Mouse (Mus musculus) heart, embryonic 10.5 days (tissue): ENCODE results near the gene Zmiz2. TPM values are rescaled to one million over a fixed set of nuclear protein-coding genes. Genes with fewer than 3 reads are reported as not detected.
"Not testable (repeated sequence)": the region's sequence is repeated elsewhere in the genome, so short reads cannot be mapped to it uniquely, and the experiment has no call there.

Source experiments
- DNase-seq: peaks from one replicate; pipeline ENCODE4 v3.0.0-alpha.2; 2017; ENCODE audit warnings: low spot score
- H3K27ac ChIP-seq: fragments of 300-500 bp; sonication (generic); 2 replicates; pipeline ENCODE4 v1.5.1; 2016; ENCODE audit warnings: mild to moderate bottlenecking
- H3K27me3 ChIP-seq: fragments of 300-500 bp; sonication (generic); 2 replicates; pipeline ENCODE4 v1.6.1; 2016; ENCODE audit warnings: mild to moderate bottlenecking; ENCODE audit not compliant: poor library complexity, insufficient read depth, severe bottlenecking
- H3K36me3 ChIP-seq: fragments of 300-500 bp; sonication (generic); 2 replicates; pipeline ENCODE4 v1.6.1; 2016; ENCODE audit warnings: mild to moderate bottlenecking, moderate library complexity
- H3K4me1 ChIP-seq: fragments of 300-500 bp; sonication (generic); 2 replicates; pipeline ENCODE4 v1.6.1; 2016; ENCODE audit warnings: mild to moderate bottlenecking
- H3K4me3 ChIP-seq: fragments of 300-500 bp; sonication (generic); 2 replicates; pipeline ENCODE4 v1.5.1; 2016; ENCODE audit warnings: mild to moderate bottlenecking, moderate library complexity
- H3K9me3 ChIP-seq: fragments of 300-500 bp; sonication (generic); 2 replicates; pipeline ENCODE4 v1.6.1; 2016; ENCODE audit warnings: mild to moderate bottlenecking, moderate library complexity
- WGBS: fragments of 180-500 bp; shearing (Covaris S2); methylation state at CpG from one replicate; pipeline ENCODE4 v1.1.7; 2016; 5-methylcytosine and 5-hydroxymethylcytosine counted together
- polyA plus RNA-seq: library from polyadenylated mRNA; unstranded; fragments of >200 nt; fragmentation: Nextera tagmentation; extraction: Ambion mirVana; gene quantifications from 2 replicates; pipeline ENCODE4 v1.2.1, GENCODE M21; 2016

The Zmiz2 gene
- polyA plus RNA-seq, 1 experiment from 2014 or later = 10.2 TPM

DNA sequence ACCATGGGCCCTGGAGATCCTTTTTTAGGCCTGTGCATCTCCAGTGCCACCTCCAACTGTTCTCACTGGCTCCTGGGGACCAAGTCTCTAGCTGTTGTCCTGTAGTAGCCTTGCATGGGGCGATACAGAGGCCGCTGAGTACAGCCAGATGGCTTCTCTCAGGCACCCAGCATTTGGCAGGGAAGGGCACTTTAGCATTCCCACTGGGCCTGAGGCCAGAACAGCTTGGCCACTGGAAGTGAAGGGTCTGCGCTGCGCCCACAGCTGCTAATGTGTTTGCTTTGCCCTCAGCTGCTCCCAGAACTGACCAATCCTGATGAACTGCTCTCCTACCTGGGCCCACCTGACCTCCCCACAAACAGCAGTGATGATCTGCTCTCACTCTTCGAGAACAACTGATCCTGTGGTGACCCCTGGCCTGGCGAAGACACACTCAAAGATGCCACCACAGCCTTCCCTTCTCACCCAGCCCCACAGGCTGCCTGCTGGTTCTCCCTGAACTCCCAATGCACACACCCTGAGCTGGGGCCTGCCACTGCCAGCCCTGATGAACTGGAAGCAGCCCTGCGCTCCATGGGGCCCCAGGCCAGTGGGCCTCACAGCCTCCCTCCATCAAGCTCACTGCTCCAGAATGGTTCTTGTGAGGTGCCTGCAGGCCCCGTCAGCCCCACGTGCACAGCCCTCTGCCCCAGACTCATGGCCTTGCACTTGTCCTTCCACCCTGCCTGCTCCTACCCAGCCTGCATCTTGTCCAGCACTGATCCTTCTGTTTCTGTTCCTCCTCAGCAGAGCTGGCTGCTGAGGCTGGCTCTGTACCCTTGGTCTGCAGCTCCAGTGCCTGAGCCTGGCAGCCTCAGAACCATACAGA, 16.1 kb downstream of the Zmiz2 start:
- H3K4me1 ChIP-seq = peaks cover 22% of the 10 kb centered on the region

GRCm38 (mm10) chr11:6405591-6406081, 16.8 kb downstream of the Zmiz2 start:
- no peak overlapping the region for H3K4me3 ChIP-seq
- H3K36me3 ChIP-seq = peaks cover 52% of the 10 kb centered on the region
- no peaks in the 10 kb centered on the region for H3K27me3 ChIP-seq
- no peaks in the 10 kb centered on the region for H3K9me3 ChIP-seq
- DNase-seq = no peak
- peak overlapping the region; percentile 8; the same call in 1 of the 2 replicates for H3K27ac ChIP-seq
- H3K4me1 ChIP-seq = peaks cover 26% of the 10 kb centered on the region
- WGBS = 78% methylated on average over 4 of the region's 4 CpGs

More for the DNA sequence above, 16.1 kb downstream of the Zmiz2 start:
- Histone ChIP-seq H3K4me3 (no peak overlapping the region), H3K27me3 (no peaks in the 10 kb centered on the region), H3K27ac (peak overlapping the region; percentile 8; the same call in 1 of the 2 replicates), H3K36me3 (peaks cover 59% of the 10 kb centered on the region), H3K9me3 (no peaks in the 10 kb centered on the region)
- DNase-seq = no peak
- WGBS = 90% methylated on average over 9 of the region's 9 CpGs

GRCm38 (mm10) chr11:6406251-6407161, 17.6 kb downstream of the Zmiz2 start:
- DNase-seq = no peak
- WGBS = 30% methylated on average over 14 of the region's 14 CpGs
- no peaks in the 10 kb centered on the region for H3K9me3 ChIP-seq
- H3K36me3 ChIP-seq = peaks cover 43% of the 10 kb centered on the region
- H3K27me3 ChIP-seq = no peaks in the 10 kb centered on the region
- peaks cover 26% of the 10 kb centered on the region for H3K4me1 ChIP-seq
- H3K27ac ChIP-seq = peak overlapping the region; percentile 8
- H3K4me3 ChIP-seq = peak overlapping the region; percentile 25; the same call in 1 of the 2 replicates

DNA sequence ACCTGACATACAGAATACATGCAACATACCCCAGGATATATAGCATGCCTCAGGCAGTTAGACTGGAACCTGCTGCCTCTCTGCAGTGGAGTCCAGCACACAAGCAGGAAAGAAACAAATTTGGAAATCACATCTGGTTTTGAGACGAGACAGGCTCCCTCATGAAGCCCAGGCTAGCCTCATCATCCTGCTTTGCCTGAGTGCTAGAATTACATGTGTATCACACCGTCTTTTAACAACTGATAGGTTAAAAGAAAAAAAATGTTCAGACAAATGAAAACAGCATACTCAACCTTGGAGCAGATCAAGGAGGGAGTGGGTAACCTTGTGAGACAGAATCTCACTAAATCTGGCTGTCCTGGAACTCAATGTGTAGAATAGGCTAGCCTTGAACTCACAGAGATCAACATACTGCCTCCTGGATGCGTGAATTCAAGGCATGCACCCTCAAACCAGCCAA, 18.3 kb downstream of the Zmiz2 start:
- Histone ChIP-seq H3K9me3 (no peaks in the 10 kb centered on the region), H3K27ac (no peak overlapping the region), H3K36me3 (peaks cover 36% of the 10 kb centered on the region), H3K4me3 (no peak overlapping the region), H3K27me3 (no peaks in the 10 kb centered on the region), H3K4me1 (peaks cover 26% of the 10 kb centered on the region)
- DNase-seq = no peak
- WGBS = 77% methylated on average over 3 of the region's 3 CpGs

DNA sequence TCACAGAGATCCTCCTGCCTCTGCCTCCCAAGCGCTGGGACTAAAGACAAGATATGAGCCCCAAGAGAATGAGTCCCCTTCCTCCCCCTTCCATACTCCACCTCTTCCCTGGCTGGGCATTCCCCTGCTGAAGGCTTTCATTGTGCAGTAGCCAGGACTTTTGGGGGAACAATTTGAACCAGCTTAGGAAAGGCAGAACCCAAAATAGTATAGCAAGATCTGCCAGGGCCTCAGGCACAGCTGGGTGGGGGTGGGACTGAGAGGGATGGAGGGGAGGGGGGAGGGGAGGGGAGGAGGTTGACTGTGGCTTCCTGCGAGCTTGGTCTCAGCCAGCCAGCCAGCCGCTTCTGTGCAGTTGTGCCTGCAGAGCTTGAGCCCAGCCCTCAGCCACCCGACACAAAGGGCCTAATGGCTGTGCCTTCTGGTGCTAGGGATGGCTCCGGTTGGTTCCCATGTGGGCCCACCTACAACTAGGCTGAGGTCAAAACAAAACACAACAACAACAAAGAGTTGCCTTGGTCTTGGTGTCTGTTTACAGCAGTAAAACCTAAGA, 21.3 kb downstream of the Zmiz2 start:
- Histone ChIP-seq H3K4me1 (peaks cover 32% of the 10 kb centered on the region), H3K27ac (0 out of 2 replicates have a peak overlapping the region, but pooled peaks have one; percentile 3), H3K36me3 (peaks cover 7% of the 10 kb centered on the region), H3K27me3 (no peaks in the 10 kb centered on the region), H3K9me3 (no peaks in the 10 kb centered on the region), H3K4me3 (no peak overlapping the region)
- WGBS = 46% methylated on average over 5 of the region's 5 CpGs
- DNase-seq = no peak

- DNase-seq, H3K27ac ChIP-seq, H3K4me3 ChIP-seq, H3K9me3 ChIP-seq, H3K27me3 ChIP-seq, H3K36me3 ChIP-seq: not testable (repeated sequence)
- peaks cover 27% of the 10 kb centered on the region for H3K4me1 ChIP-seq
- 92% methylated on average over 5 of the region's 5 CpGs for WGBS
Measured at GRCm38 (mm10) chr11:6410755-6411154, 21.9 kb downstream of the Zmiz2 start.

DNA sequence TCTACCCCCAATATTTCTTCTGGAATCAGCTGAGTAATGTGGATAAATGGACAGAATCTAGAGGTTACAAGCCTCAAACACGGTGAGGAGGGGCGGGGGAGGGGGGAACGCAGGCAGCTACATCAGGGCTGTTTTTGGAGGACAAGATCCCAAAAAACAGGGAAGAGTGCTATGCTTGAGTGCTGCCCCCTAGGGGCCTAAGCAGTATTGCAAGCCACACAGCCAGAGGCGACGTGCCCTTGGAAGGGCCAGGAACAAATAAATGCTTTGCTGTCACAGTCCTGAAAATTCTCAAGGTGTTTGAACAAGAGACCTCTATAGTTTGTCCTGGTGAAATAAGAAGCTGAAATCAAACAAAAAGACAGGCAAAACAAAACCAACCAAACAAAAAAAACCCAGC, 22.8 kb downstream of the Zmiz2 start:
- Histone ChIP-seq H3K27me3 (no peaks in the 10 kb centered on the region), H3K4me3 (no peak overlapping the region), H3K9me3 (no peaks in the 10 kb centered on the region), H3K27ac (no peak overlapping the region; the same call in 1 of the 2 replicates), H3K36me3 (no peaks in the 10 kb centered on the region), H3K4me1 (peaks cover 18% of the 10 kb centered on the region)
- WGBS = 6% methylated on average over 5 of the region's 5 CpGs
- DNase-seq = no peak

DNA sequence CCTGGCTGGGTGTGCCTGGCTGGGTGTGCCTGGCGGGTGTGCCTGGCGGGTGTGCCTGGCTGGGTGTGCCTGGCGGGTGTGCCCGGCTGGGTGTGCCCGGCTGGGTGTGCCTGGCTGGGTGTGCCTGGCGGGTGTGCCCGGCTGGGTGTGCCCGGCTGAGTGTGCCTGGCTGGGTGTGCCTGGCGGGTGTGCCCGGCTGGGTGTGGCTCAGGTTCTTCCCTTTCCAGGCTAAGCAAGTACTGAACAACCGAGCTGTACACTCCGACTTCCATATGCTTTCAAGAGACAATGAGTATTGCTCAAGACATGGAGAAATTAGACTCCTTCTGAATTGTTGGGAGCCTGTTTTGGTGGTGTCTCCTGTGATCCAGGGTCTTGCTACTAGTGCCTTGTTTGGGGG, 24.4 kb downstream of the Zmiz2 start:
- Histone ChIP-seq H3K36me3 (peaks cover 9% of the 10 kb centered on the region), H3K27me3 (no peaks in the 10 kb centered on the region), H3K27ac (no peak overlapping the region), H3K4me3 (no peak overlapping the region), H3K9me3 (no peaks in the 10 kb centered on the region), H3K4me1 (peaks cover 17% of the 10 kb centered on the region)
- 93% methylated on average over 12 of the region's 12 CpGs for WGBS
- DNase-seq = no peak

DNA sequence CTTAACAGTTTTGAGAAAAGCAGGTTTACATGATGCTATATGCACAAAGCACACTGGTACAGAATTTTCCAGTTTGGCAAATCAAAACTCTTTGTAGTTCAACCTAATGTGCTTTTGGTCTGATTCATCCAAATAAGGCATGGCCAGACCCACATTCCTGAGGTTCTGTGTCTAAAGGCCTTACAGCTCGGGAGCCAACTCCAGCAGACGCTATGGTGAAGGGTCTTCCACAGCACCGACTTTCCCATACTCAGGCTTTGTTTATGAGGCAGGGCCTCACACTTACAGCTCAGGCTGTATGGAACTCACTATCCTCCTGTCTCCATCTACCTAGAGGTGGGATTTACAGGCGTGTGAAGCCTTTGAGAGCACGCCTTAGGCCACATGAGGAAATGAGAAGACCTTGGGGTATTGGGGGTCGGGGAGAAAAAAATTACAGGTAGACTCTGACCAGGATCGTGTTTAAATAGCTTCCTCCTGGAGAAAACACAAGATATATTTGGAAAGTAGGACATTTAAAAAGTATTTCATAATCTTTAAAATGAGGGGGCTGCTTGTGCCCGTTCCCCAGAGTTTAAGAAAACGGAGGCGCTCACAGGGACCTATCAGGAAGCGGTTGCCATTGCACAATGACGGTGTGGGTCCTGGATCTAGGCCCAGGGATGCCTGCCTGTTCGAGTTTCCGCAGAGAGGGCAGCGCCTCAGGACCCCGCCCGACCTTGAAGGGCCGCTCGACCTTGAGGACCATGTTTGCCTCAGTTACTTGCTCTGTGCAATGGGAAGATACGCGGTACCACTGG, 26.1 kb downstream of the Zmiz2 start, which contains the start of gene Ppia:
TSS of gene Ppia (plus strand) at position 693 of the 800 bp plus-strand sequence.
- 10% methylated on average over 21 of the region's 21 CpGs for WGBS
- DNase-seq = peak; percentile 75
- Histone ChIP-seq H3K4me3 (peak within 1 kb of the TSS; percentile 81), H3K36me3 (peaks cover 23% of the 10 kb centered on the region), H3K4me1 (peaks cover 17% of the 10 kb centered on the region), H3K27ac (peak within 1 kb of the TSS; percentile 99), H3K27me3 (no peaks in the 10 kb centered on the region), H3K9me3 (no peaks in the 10 kb centered on the region)

DNA sequence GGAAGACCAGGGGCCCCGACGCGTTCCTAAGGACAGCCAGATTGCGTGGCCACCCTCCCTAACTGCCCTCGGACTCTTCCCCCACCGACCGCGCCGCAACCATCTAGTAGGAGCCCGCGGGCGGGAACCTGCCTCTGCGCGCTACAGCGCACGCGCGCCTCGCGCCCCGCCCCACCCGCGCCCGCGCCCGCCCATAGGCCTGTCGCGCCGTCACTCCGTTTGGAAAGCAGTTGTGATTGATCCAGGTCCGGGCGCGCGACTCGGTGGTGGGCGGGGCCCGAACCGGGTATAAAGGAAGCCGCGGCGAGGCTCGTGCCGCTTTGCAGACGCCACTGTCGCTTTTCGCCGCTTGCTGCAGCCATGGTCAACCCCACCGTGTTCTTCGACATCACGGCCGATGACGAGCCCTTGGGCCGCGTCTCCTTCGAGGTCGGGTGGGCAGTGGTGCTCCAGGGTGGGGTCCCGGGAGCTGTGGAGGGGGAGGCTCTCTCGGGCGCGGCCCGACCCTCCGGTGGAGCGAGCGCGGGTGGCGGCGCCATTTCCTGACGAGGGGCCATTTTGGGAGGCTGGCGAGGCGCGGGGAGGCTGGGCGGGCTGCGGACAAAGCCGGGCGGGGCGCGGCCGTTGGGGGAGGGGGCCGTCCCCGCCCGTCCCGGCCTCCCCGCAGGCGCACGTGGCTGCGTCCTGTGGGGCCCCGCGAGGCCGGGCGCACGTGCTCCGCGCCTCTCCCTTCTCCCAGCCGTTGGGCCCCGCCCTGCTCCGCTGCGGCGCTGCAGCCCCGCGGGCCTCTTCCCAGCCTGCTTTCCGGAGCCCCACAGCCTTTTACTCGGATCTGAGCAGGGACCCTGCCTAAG, 26.9 kb downstream of the Zmiz2 start:
- H3K4me1 ChIP-seq = peaks cover 13% of the 10 kb centered on the region
- WGBS = under 1% methylated on average over 96 of the region's 102 CpGs

GRCm38 (mm10) chr11:6416405-6417034, 27.6 kb downstream of the Zmiz2 start:
- WGBS = 3% methylated on average over 30 of the region's 30 CpGs
- Histone ChIP-seq H3K4me3 (peak overlapping the region; percentile 81), H3K36me3 (peaks cover 36% of the 10 kb centered on the region), H3K27ac (peak overlapping the region; percentile 99), H3K27me3 (no peaks in the 10 kb centered on the region), H3K4me1 (peaks cover 13% of the 10 kb centered on the region), H3K9me3 (no peaks in the 10 kb centered on the region)
- DNase-seq = peak; percentile 91

More for the DNA sequence above, 26.9 kb downstream of the Zmiz2 start:
- Histone ChIP-seq H3K27ac (peak overlapping the region; percentile 99), H3K4me3 (peak overlapping the region; percentile 81), H3K27me3 (no peaks in the 10 kb centered on the region), H3K9me3 (no peaks in the 10 kb centered on the region), H3K36me3 (peaks cover 31% of the 10 kb centered on the region)
- peak; percentile 99 for DNase-seq
